In genomic region chr11:86954616-86955270, GRCm38 (mm10) we compare ENCODE assay signal across 10 mouse cellular contexts. TPM values are rescaled to one million over a fixed set of nuclear protein-coding genes. Genes with fewer than 3 reads are reported as not detected.
DNase-seq lines count a peak whose midpoint lies in the region; ATAC-seq lines count a peak whose summit lies in the region.
"Had no signal": no experiment of that assay in that cellular context is flagged by ENCODE, and none has a peak within 500 bp of the region (broad histone marks: within the 10 kb centered on the region; RNA-seq: fewer than 3 reads in every experiment).

No protein-coding gene starts in this region.

- ATAC-seq in megakaryocyte progenitor cell, adult 5-6 weeks (replicated peaks; ENCODE audit: poor library complexity) = no peak
- ATAC-seq: Patski had no signal

- DNase-seq in adrenal gland, adult 2 months = peak; percentile 56
- DNase-seq in adrenal gland, adult 18-20 months (ENCODE audit: low spot score in 2 of 2) = no peak
- peak; percentile 52 for DNase-seq in ovary, adult 18-20 months (ENCODE audit: low spot score)
- DNase-seq in ovary, postnatal 10 days (ENCODE audit: low spot score) = no peak
- peak; percentile 39 to 69 for DNase-seq in kidney, postnatal 36 days
- no peak for DNase-seq in left cerebral cortex, adult 11 months (ENCODE audit: low spot score)
- no peak for DNase-seq in spleen, postnatal 14 days (ENCODE audit: low spot score in 2 of 2)
- DNase-seq: gastrocnemius, postnatal 25 days had no signal

RNA-seq across cellular contexts. Expression of gene Ypel2, which starts 38.8 kb away (rescaled TPM):
- 10 to 100 TPM; 21.6 to 32.2 TPM for total RNA-seq in adrenal gland, adult 2 months (2021)
- 13.1 and 16.2 TPM in 2 replicates for polyA plus RNA-seq in adrenal gland, adult 2 months (2012; rRNA removed)
- 10 to 100 TPM; 12.8 to 31.2 TPM for total RNA-seq in adrenal gland, adult 18-20 months (2021)
- total RNA-seq in megakaryocyte progenitor cell, adult 5-6 weeks (2015) = 6.8 and 8.6 TPM in 2 replicates
- total RNA-seq in megakaryocyte progenitor cell, adult 5-6 weeks (2017) = 5.8 and 6.2 TPM in 2 replicates

Comparison
In these comparisons a context has a peak if more than half of its experiments do, and no peak if none do; other contexts are left out.
1. DNase-seq: peak in adrenal gland, adult 2 months (single experiment), ovary, adult 18-20 months (single experiment) and kidney, postnatal 36 days (2 of 2); none in adrenal gland, adult 18-20 months (0 of 2), ovary, postnatal 10 days (single experiment), left cerebral cortex, adult 11 months (single experiment) and spleen, postnatal 14 days (0 of 2).